20 mouse cellular contexts compared by ENCODE assay signal in the genomic region with DNA sequence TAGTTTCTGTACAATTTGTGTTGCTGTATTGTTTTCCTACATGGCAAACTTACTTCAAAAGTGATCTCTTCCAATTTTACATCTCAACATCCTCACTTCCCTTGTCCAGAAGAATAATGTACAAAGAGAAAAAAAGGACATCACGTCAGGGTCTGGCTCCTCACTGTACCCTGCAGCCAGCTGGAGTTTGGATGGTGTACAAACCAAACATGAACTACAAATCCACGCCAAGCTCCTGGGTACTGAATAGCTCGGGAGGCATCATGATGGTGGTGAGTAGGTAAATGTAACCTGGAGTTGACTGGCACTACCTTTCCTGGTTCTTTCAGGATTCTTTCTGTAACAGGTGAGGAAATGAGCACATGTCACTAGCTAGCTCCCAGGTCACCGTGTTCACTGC. TPM values are rescaled to one million over a fixed set of nuclear protein-coding genes. Genes with fewer than 3 reads are reported as not detected.
"Had no signal": no experiment of that assay in that cellular context is flagged by ENCODE, and none has a peak within 500 bp of the region (broad histone marks: within the 10 kb centered on the region; RNA-seq: fewer than 3 reads in every experiment).

No protein-coding gene starts in this region.

- H3K4me2 ChIP-seq: lung, embryonic 14.5 days; midbrain, embryonic 12.5 days; neural tube, embryonic 13.5 days; neural tube, embryonic 15.5 days had no signal

- H3K4me1 ChIP-seq: midbrain, embryonic 10.5 days; midbrain, embryonic 12.5 days; neural tube, embryonic 13.5 days; neural tube, embryonic 15.5 days had no signal

- H3K27me3 ChIP-seq: midbrain, embryonic 12.5 days; neural tube, embryonic 13.5 days; neural tube, embryonic 15.5 days had no signal

- H3K4me3 ChIP-seq: midbrain, embryonic 10.5 days; midbrain, embryonic 12.5 days; myocyte; neural tube, embryonic 13.5 days; neural tube, embryonic 15.5 days had no signal

- H3K9ac ChIP-seq: lung, embryonic 14.5 days; midbrain, embryonic 12.5 days; neural tube, embryonic 13.5 days; neural tube, embryonic 15.5 days had no signal

- H3K27ac ChIP-seq: midbrain, embryonic 10.5 days; midbrain, embryonic 12.5 days; neural tube, embryonic 13.5 days; neural tube, embryonic 15.5 days had no signal

- DNase-seq: lung, adult 18-20 months; lung, embryonic 14.5 days; lung, postnatal 10 days; lung, postnatal 4 days; midbrain, embryonic 14.5 days; retina, postnatal 1 day; right cerebral cortex, adult 18-20 months; right cerebral cortex, postnatal 25 days; right cerebral cortex, postnatal 4 days; spleen, adult 18-20 months; thymus, adult 18-20 months; thymus, postnatal 14 days; thymus, postnatal 36 days had no signal

- ATAC-seq: midbrain, embryonic 16.5 days had no signal

- H3K9me3 ChIP-seq: midbrain, embryonic 10.5 days; midbrain, embryonic 12.5 days; neural tube, embryonic 13.5 days; neural tube, embryonic 15.5 days had no signal

RNA-seq across cellular contexts. Expression of a gene that starts 43.7 kb away (rescaled TPM):
- polyA plus RNA-seq: small intestine, adult 2 months had no signal
